ENCODE assay signal across 14 mouse cellular contexts in genomic region chr3:38853650-38854049, GRCm38 (mm10). TPM values are rescaled to one million over a fixed set of nuclear protein-coding genes. Genes with fewer than 3 reads are reported as not detected.
A peak's percentile ranks its signal among the peaks of the same experiment; 100 is the strongest.
DNase-seq lines count a peak whose midpoint lies in the region; ATAC-seq and TF ChIP-seq lines count a peak whose summit lies in the region.
"Had no signal": no experiment of that assay in that cellular context is flagged by ENCODE, and none has a peak within 500 bp of the region (broad histone marks: within the 10 kb centered on the region; RNA-seq: fewer than 3 reads in every experiment).

No protein-coding gene starts in this region.

- ATAC-seq in heart, postnatal 0 days (ENCODE audit: insufficient read depth, low read depth): no peak

- H3K36me3 ChIP-seq in heart, postnatal 0 days (replicated peaks; ENCODE audit: control insufficient read depth, insufficient read depth, low read length): no peaks in the 10 kb centered on the region

- no peak for DNase-seq in heart, postnatal 0 days (ENCODE audit: low spot score)
- no peak for DNase-seq in heart, postnatal 25 days (ENCODE audit: low spot score)
- DNase-seq in lung, postnatal 14 days: peak; percentile 10
- no peak for DNase-seq in lung, postnatal 25 days (ENCODE audit: low spot score)
- DNase-seq in embryo, embryonic 11 days: peak; percentile 46
- DNase-seq in thymus, postnatal 36 days: peak; percentile 51 to 53
- DNase-seq in adipocyte (ENCODE audit: low spot score): no peak
- DNase-seq in cerebellum, adult 11-12 months: no peak
- DNase-seq: adrenal gland, adult 8-10 months; cerebellum, adult 8-10 months; heart, postnatal 4 days; kidney, postnatal 25 days had no signal

- H3K9ac ChIP-seq in heart, postnatal 0 days (replicated peaks; ENCODE audit: low read depth, low read length): no peak overlapping the region

- TF ChIP-seq EP300 in heart, postnatal 0 days (IDR thresholded peaks at IDR 0.05; ENCODE audit: low read depth): no peak

- H3K4me2 ChIP-seq in heart, postnatal 0 days (ENCODE audit: low read depth, low read length): no peak overlapping the region

- H3K27ac ChIP-seq in heart, postnatal 0 days (ENCODE audit: low read depth): no peak overlapping the region

- TF ChIP-seq CTCF in heart, postnatal 0 days (IDR thresholded peaks at IDR 0.05; ENCODE audit: low read depth): peak; percentile 38; the same call in 1 of the 2 replicates

- H3K27me3 ChIP-seq in heart, postnatal 0 days (ENCODE audit: control insufficient read depth, insufficient read depth, low read length): no peaks in the 10 kb centered on the region

- no peaks in the 10 kb centered on the region for H3K4me1 ChIP-seq in heart, postnatal 0 days (ENCODE audit: control insufficient read depth, insufficient read depth)

- 13% methylated on average over 3 of the region's 3 CpGs for WGBS in heart, postnatal 0 days

- no peaks in the 10 kb centered on the region for H3K9me3 ChIP-seq in heart, postnatal 0 days (replicated peaks; ENCODE audit: control insufficient read depth, low read length)

- no peak overlapping the region for H3K4me3 ChIP-seq in heart, postnatal 0 days (ENCODE audit: low read depth, low read length)
- H3K4me3 ChIP-seq: erythroblast, embryonic 14.5 days had no signal

- intact Hi-C loops in heart, postnatal 25 days (cut with DNase I): loop anchor here (10.0 kb wide), 1 partner anchor 1429 kb away; the partner anchor contains the start of gene Nudt6

RNA-seq across cellular contexts. Expression of gene Fat4, which starts 33.1 kb away (rescaled TPM):
- 14.0 and 16.1 TPM in 2 replicates for total RNA-seq in heart, postnatal 0 days (2014; rRNA removed; ENCODE audit: low replicate concordance)
- polyA plus RNA-seq in heart, postnatal 0 days (2015; fragmentation: Nextera tagmentation; extraction: Ambion mirVana): 0.97 and 1.0 TPM in 2 replicates
- total RNA-seq in heart, postnatal 25 days (2021): 1 to 10 TPM; 6.3 to 7.4 TPM
- total RNA-seq: neutrophil, adult 5-6 weeks had no signal
- polyA plus RNA-seq: erythroblast, embryonic 14.5 days had no signal

Comparison
In these comparisons a context has a peak if more than half of its experiments do, and no peak if none do; other contexts are left out.
1. DNase-seq: peak in lung, postnatal 14 days (single experiment), embryo, embryonic 11 days (single experiment) and thymus, postnatal 36 days (2 of 2); none in heart, postnatal 0 days (single experiment), heart, postnatal 25 days (single experiment), lung, postnatal 25 days (single experiment), adipocyte (single experiment) and cerebellum, adult 11-12 months (single experiment).